Mouse (Mus musculus) urinary bladder, postnatal 25 days (tissue): ENCODE data around the gene Vstm2l.

ENCODE experiments used
- DNase-seq: peaks from one replicate; pipeline ENCODE4 v3.0.0; 2022; ENCODE audit warnings: low spot score

The Vstm2l gene

GRCm38 (mm10) chr2:157992501-157992900 is 78.0 kb downstream of the Vstm2l start:
- no peak for DNase-seq
